Comparison of ENCODE assay signal across 8 mouse cellular contexts in the genomic region with DNA sequence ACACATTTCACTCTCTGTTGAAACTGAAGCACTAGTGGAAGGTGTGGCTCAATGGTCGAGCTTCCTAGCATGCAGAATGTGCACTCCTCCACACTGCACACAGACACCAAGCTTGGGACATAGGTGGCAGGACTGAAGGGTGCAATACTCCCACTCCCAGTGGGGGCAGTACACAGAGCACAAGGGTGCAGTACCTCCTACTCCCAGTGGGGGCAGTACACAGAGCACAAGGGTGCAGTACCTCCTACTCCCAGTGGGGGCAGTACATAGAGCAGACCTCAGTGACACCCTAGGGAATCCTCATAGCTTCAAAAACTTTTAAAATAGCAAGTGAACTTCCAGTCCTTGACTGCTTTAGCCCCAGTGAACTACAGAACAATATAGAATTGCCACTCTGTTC. TPM values are rescaled to one million over a fixed set of nuclear protein-coding genes. Genes with fewer than 3 reads are reported as not detected.
A peak's percentile ranks its signal among the peaks of the same experiment; 100 is the strongest.
DNase-seq lines count a peak whose midpoint lies in the region; ATAC-seq lines count a peak whose summit lies in the region.

No protein-coding gene starts in this region.

- DNase-seq in forebrain, embryonic 14.5 days (ENCODE audit: low spot score), result peak; percentile 4
- DNase-seq in forebrain, embryonic 11.5 days (ENCODE audit: low spot score), result no peak
- peak; percentile 24 for DNase-seq in urinary bladder, postnatal 25 days (ENCODE audit: low spot score)
- no peak for DNase-seq in urinary bladder, postnatal 10 days (ENCODE audit: low spot score)
- DNase-seq in embryonic facial prominence, embryonic 10.5 days (ENCODE audit: low spot score), result peak; percentile 29
- DNase-seq in kidney, postnatal 4 days, result peak; percentile 71 to 75
- peak; percentile 26 to 64 for DNase-seq in thymus, postnatal 10 days (ENCODE audit: low spot score in 2 of 2)

- no peaks in the 10 kb centered on the region for H3K4me1 ChIP-seq in forebrain, embryonic 14.5 days (ENCODE audit: control insufficient read depth, insufficient read depth, low read length)
- H3K4me1 ChIP-seq in forebrain, embryonic 11.5 days (replicated peaks; ENCODE audit: control insufficient read depth, insufficient read depth, low read length), result no peaks in the 10 kb centered on the region
- H3K4me1 ChIP-seq in embryonic facial prominence, embryonic 10.5 days, result no peaks in the 10 kb centered on the region

- no peak overlapping the region for H3K9ac ChIP-seq in forebrain, embryonic 14.5 days (ENCODE audit: low read length)
- no peak overlapping the region for H3K9ac ChIP-seq in forebrain, embryonic 11.5 days (ENCODE audit: low read length)

- peaks cover 22% of the 10 kb centered on the region for H3K36me3 ChIP-seq in forebrain, embryonic 14.5 days (ENCODE audit: control insufficient read depth, insufficient read depth, low read length)
- peaks cover 7% of the 10 kb centered on the region; the same call in 1 of the 2 replicates for H3K36me3 ChIP-seq in forebrain, embryonic 11.5 days (ENCODE audit: control insufficient read depth, insufficient read depth, low read length)
- H3K36me3 ChIP-seq in embryonic facial prominence, embryonic 10.5 days (replicated peaks), result peaks cover 84% of the 10 kb centered on the region

- no peaks in the 10 kb centered on the region for H3K27me3 ChIP-seq in forebrain, embryonic 14.5 days (replicated peaks; ENCODE audit: control insufficient read depth, insufficient read depth, low read length)
- no peaks in the 10 kb centered on the region for H3K27me3 ChIP-seq in forebrain, embryonic 11.5 days (ENCODE audit: control insufficient read depth, insufficient read depth, low read length)
- no peaks in the 10 kb centered on the region for H3K27me3 ChIP-seq in embryonic facial prominence, embryonic 10.5 days (replicated peaks; ENCODE audit: low read depth, poor library complexity, severe bottlenecking)

- no peak for ATAC-seq in forebrain, embryonic 14.5 days
- no peak for ATAC-seq in forebrain, embryonic 11.5 days (replicated peaks; ENCODE audit: low FRiP score)
- ATAC-seq in monocyte, adult 5-6 weeks (replicated peaks; ENCODE audit: insufficient number of reproducible peaks, low FRiP score, low TSS enrichment, poor library complexity, severe bottlenecking), result peak; percentile 100

- peaks cover 4% of the 10 kb centered on the region; the same call in 1 of the 2 replicates for H3K9me3 ChIP-seq in forebrain, embryonic 14.5 days (replicated peaks; ENCODE audit: control insufficient read depth, low read length)
- peaks cover 2% of the 10 kb centered on the region; the same call in 1 of the 2 replicates for H3K9me3 ChIP-seq in forebrain, embryonic 11.5 days (ENCODE audit: control insufficient read depth, low read length)
- peaks cover 8% of the 10 kb centered on the region; the same call in 1 of the 2 replicates for H3K9me3 ChIP-seq in embryonic facial prominence, embryonic 10.5 days

- H3K4me2 ChIP-seq in forebrain, embryonic 14.5 days (ENCODE audit: low read length), result no peak overlapping the region
- no peak overlapping the region for H3K4me2 ChIP-seq in forebrain, embryonic 11.5 days (ENCODE audit: low read depth, low read length, severe bottlenecking)

- no peak overlapping the region for H3K27ac ChIP-seq in forebrain, embryonic 14.5 days (ENCODE audit: low read depth, low read length)
- no peak overlapping the region for H3K27ac ChIP-seq in forebrain, embryonic 11.5 days (ENCODE audit: low read depth, low read length)
- H3K27ac ChIP-seq in embryonic facial prominence, embryonic 10.5 days (replicated peaks), result no peak overlapping the region

- 97% methylated on average over 1 of the region's 1 CpGs for WGBS in forebrain, embryonic 14.5 days
- 94% methylated on average over 1 of the region's 1 CpGs for WGBS in forebrain, embryonic 11.5 days
- WGBS in embryonic facial prominence, embryonic 10.5 days, result 89% methylated on average over 1 of the region's 1 CpGs

- H3K4me3 ChIP-seq in forebrain, embryonic 14.5 days (ENCODE audit: low read depth, low read length), result no peak overlapping the region
- no peak overlapping the region for H3K4me3 ChIP-seq in forebrain, embryonic 11.5 days (ENCODE audit: low read depth, low read length)
- H3K4me3 ChIP-seq in embryonic facial prominence, embryonic 10.5 days, result no peak overlapping the region

RNA-seq across cellular contexts. Expression of a gene that starts 10.5 kb away (rescaled TPM):
- polyA plus RNA-seq in forebrain, embryonic 14.5 days (2014; fragmentation: Nextera tagmentation; extraction: Ambion mirVana), result 53.1 and 57.9 TPM in 2 replicates
- 58.1 and 59.0 TPM in 2 replicates for polyA plus RNA-seq in forebrain, embryonic 11.5 days (2014; fragmentation: Nextera tagmentation; extraction: Ambion mirVana)
- polyA plus RNA-seq in embryonic facial prominence, embryonic 10.5 days (2016; fragmentation: Nextera tagmentation; extraction: Ambion mirVana), result 59.2 and 61.7 TPM in 2 replicates
- total RNA-seq in monocyte, adult 5-6 weeks (2017), result 54.1 to 70.6 TPM (median 66.7 TPM) in 3 replicates

RNA-seq across cellular contexts. Expression of a gene that starts 10.5 kb away (rescaled TPM):
- polyA plus RNA-seq in forebrain, embryonic 14.5 days (2014; fragmentation: Nextera tagmentation; extraction: Ambion mirVana), result 139 and 146 TPM in 2 replicates
- 115 and 131 TPM in 2 replicates for polyA plus RNA-seq in forebrain, embryonic 11.5 days (2014; fragmentation: Nextera tagmentation; extraction: Ambion mirVana)
- 105 and 109 TPM in 2 replicates for polyA plus RNA-seq in embryonic facial prominence, embryonic 10.5 days (2016; fragmentation: Nextera tagmentation; extraction: Ambion mirVana)
- total RNA-seq in monocyte, adult 5-6 weeks (2017), result 44.4 to 92.7 TPM (median 89.0 TPM) in 3 replicates

Comparison
In these comparisons a context has a peak if more than half of its experiments do, and no peak if none do; other contexts are left out.
1. DNase-seq: peak in forebrain, embryonic 14.5 days (single experiment), urinary bladder, postnatal 25 days (single experiment), embryonic facial prominence, embryonic 10.5 days (single experiment), kidney, postnatal 4 days (2 of 2) and thymus, postnatal 10 days (2 of 2); none in forebrain, embryonic 11.5 days (single experiment) and urinary bladder, postnatal 10 days (single experiment).